Mouse (Mus musculus): ENCODE results near the gene Rab13.

GRCm38 (mm10) chr3:90247960-90248745 lies 34.7 kb downstream of the Rab13 start, which contains the start of gene Slc39a1:
- peak; percentile 49; the same call in 1 of the 2 replicates for TF ChIP-seq POLR2A (IDR thresholded peaks at IDR 0.05; ENCODE audit: borderline replicate concordance, insufficient read depth, low read length)
- no peak for TF ChIP-seq CTCF (IDR thresholded peaks at IDR 0.05; ENCODE audit: borderline replicate concordance, insufficient read depth, low read depth, low read length)
